Mouse (Mus musculus) lung, adult 2 months (tissue): Measurements from ENCODE around the gene Rc3h2.

ENCODE experiments used
- CTCF ChIP-seq: fragments of 200-500 bp; IDR thresholded peaks from 2 replicates; pipeline ENCODE4 v1.5.1; 2011; ENCODE audit warnings: mild to moderate bottlenecking, low read length, control low read depth; ENCODE audit not compliant: insufficient read depth
- POLR2A ChIP-seq: fragments of 200-500 bp; IDR thresholded peaks from 2 replicates; pipeline ENCODE4 v1.6.1; 2011; ENCODE audit warnings: low read depth, mild to moderate bottlenecking, control low read depth, low read length, borderline replicate concordance; ENCODE audit errors: extremely low read depth

DNA sequence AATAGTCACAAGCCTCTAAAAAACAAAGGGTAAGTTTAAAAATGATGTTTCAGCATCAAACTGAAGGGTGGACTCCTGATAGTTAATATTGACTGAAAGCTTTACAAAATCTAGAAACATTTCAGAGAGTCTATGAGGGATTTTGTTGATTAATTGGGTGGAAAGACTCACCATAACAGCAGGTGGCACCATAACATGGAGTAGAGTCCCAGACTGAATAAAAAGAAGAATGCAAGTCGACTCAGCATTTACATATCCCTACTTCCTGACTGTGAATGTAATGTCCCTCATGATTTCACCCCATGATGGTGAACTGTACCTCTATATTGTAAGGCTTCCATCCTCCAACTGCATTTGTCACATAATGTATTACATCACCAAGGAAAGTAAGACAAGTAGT lies 27.2 kb downstream of the Rc3h2 start:
- TF ChIP-seq CTCF (no peak), POLR2A (no peak)
